Mouse (Mus musculus) heart, adult 2 months (tissue): ENCODE measurements at regions not wholly inside any gene's neighbourhood (a gene's known extent, or its start where the extent isn't known, plus 50 kb on each side); places are given as distances from the start of the nearest gene placed in this dataset.

ENCODE experiments used
- DNase-seq, 2 experiments: peaks; one replicate each; pipeline ENCODE4 v3.0.0; 2021
- H3K27ac ChIP-seq: fragments of 200-600 bp; 2 replicates; pipeline ENCODE4 v1.8.1; 2022
- H3K27me3 ChIP-seq: fragments of 200-500 bp; 2 replicates; pipeline ENCODE4 v1.6.1; 2012; ENCODE audit warnings: mild to moderate bottlenecking, low read length, inconsistent platforms, mixed read lengths; ENCODE audit not compliant: control insufficient read depth, insufficient read depth
- H3K36me3 ChIP-seq: fragments of 200-500 bp; 2 replicates; pipeline ENCODE4 v1.6.1; 2012; ENCODE audit warnings: low read length, inconsistent platforms; ENCODE audit not compliant: control insufficient read depth, insufficient read depth
- H3K4me1 ChIP-seq: fragments of 200-500 bp; 2 replicates; pipeline ENCODE4 v1.6.1; 2011; ENCODE audit warnings: low read length; ENCODE audit not compliant: control insufficient read depth, insufficient read depth
- H3K4me3 ChIP-seq: fragments of 200-600 bp; 2 replicates; pipeline ENCODE4 v1.8.1; 2022
- H3K79me2 ChIP-seq: fragments of 200-500 bp; replicated peaks from 2 replicates; pipeline ENCODE4 v1.6.1; 2012; ENCODE audit warnings: mild to moderate bottlenecking, inconsistent platforms, low read length, moderate library complexity, mixed read lengths; ENCODE audit not compliant: control insufficient read depth, insufficient read depth
- H3K9ac ChIP-seq: fragments of 200-500 bp; 2 replicates; pipeline ENCODE4 v1.6.1; 2012; ENCODE audit warnings: low read depth, mild to moderate bottlenecking, control low read depth, inconsistent platforms, low read length, mixed read lengths
- CTCF ChIP-seq: fragments of 200-600 bp; IDR thresholded peaks from 2 replicates; pipeline ENCODE4 v1.8.1; 2022; ENCODE audit warnings: antibody characterized with exemption, mild to moderate bottlenecking, moderate library complexity
- EP300 ChIP-seq: fragments of 200-500 bp; IDR thresholded peaks from 2 replicates; pipeline ENCODE4 v1.6.1; 2011; ENCODE audit warnings: low read depth, low read length, control low read depth; ENCODE audit not compliant: insufficient read depth
- POLR2A ChIP-seq: fragments of 200-500 bp; IDR thresholded peaks from 2 replicates; pipeline ENCODE4 v1.6.1; 2011; ENCODE audit warnings: mild to moderate bottlenecking, low read depth, low read length, control low read depth; ENCODE audit not compliant: insufficient read depth
- WGBS: fragments of 180-500 bp; shearing (Covaris S2); methylation state at CpG from one replicate; pipeline ENCODE4 v1.1.7; 2018; 5-methylcytosine and 5-hydroxymethylcytosine counted together
- intact Hi-C: fragments of 180-260 bp; cut with DNase I; formaldehyde crosslinking; loops from one replicate; pipeline ENCODE4 v1.15.1; 2025

GRCm38 (mm10) chr16:37442481-37442880 is 57.7 kb upstream of the Stxbp5l start:
- WGBS: 91% methylated on average over 6 of the region's 6 CpGs
- TF ChIP-seq CTCF: no peak
- no peak for TF ChIP-seq POLR2A
- TF ChIP-seq EP300: no peak
- no peaks in the 10 kb centered on the region for H3K79me2 ChIP-seq
- no peaks in the 10 kb centered on the region for H3K36me3 ChIP-seq
- H3K4me3 ChIP-seq: no peak overlapping the region
- no peak for DNase-seq
- intact Hi-C loops: no loop called here
- no peaks in the 10 kb centered on the region for H3K4me1 ChIP-seq
- H3K27me3 ChIP-seq: no peaks in the 10 kb centered on the region
- H3K9ac ChIP-seq: no peak overlapping the region
- no peak overlapping the region for H3K27ac ChIP-seq

DNA sequence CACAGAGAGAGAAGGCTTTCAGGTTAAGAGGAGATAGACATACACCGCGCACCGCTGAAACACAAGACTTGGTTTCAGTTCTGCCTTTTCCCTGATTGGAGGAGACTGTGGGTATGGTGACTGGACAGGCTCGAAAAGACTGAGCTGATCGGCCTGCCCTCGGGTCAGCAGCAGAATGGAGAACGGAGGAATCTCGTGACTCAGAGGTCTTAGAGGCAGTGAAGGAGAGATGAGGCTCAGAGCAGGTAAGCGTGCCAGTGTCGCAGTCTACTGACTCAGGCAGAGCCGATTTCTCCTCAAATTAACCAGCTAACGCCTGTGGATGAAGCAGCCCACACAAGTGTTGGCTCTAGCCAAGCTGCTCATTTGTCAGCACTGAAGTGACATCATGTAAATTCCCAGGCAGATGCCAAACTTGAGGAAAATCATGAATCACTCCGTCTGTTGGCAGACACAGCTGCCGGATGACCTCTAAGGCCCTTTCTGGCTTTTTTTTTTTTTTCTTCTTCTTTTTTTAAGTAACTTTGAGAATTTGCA is 55.9 kb upstream of the Stxbp5l start:
- WGBS: 58% methylated on average over 14 of the region's 14 CpGs
- no peak for TF ChIP-seq CTCF
- TF ChIP-seq POLR2A: no peak
- TF ChIP-seq EP300: no peak
- H3K27ac ChIP-seq: no peak overlapping the region
- H3K9ac ChIP-seq: no peak overlapping the region
- H3K4me1 ChIP-seq: no peaks in the 10 kb centered on the region
- H3K27me3 ChIP-seq: no peaks in the 10 kb centered on the region
- no peaks in the 10 kb centered on the region for H3K79me2 ChIP-seq
- peak; percentile 34 to 41 for DNase-seq
- H3K4me3 ChIP-seq: no peak overlapping the region
- intact Hi-C loops: no loop called here
- no peaks in the 10 kb centered on the region for H3K36me3 ChIP-seq
